Mouse (Mus musculus) thymus, adult 2 months (tissue): Measurements from ENCODE around the gene Hoxd4. TPM values are rescaled to one million over a fixed set of nuclear protein-coding genes. Genes with fewer than 3 reads are reported as not detected.

Source experiments
- DNase-seq: peaks from one replicate; pipeline ENCODE4 v3.0.0; 2021
- H3K27ac ChIP-seq: fragments of 200-500 bp; 2 replicates; pipeline ENCODE4 v1.5.1; 2012; ENCODE audit warnings: low read length, control low read depth; ENCODE audit not compliant: control insufficient read depth, insufficient read depth
- H3K27me3 ChIP-seq: fragments of 200-500 bp; 2 replicates; pipeline ENCODE4 v1.6.1; 2012; ENCODE audit warnings: mild to moderate bottlenecking, low read length, moderate library complexity, mixed read lengths; ENCODE audit not compliant: control insufficient read depth, insufficient read depth
- H3K36me3 ChIP-seq: fragments of 200-500 bp; 2 replicates; pipeline ENCODE4 v1.6.1; 2012; ENCODE audit warnings: mild to moderate bottlenecking, low read length, moderate library complexity; ENCODE audit not compliant: control insufficient read depth, insufficient read depth
- H3K4me1 ChIP-seq: fragments of 200-500 bp; replicated peaks from 2 replicates; pipeline ENCODE4 v1.6.1; 2012; ENCODE audit warnings: low read length; ENCODE audit not compliant: control insufficient read depth, insufficient read depth
- H3K4me3 ChIP-seq: fragments of 200-500 bp; 2 replicates; pipeline ENCODE4 v1.5.1; 2012; ENCODE audit warnings: mild to moderate bottlenecking, low read length, control low read depth, moderate library complexity; ENCODE audit not compliant: control insufficient read depth, insufficient read depth
- CTCF ChIP-seq: fragments of 200-500 bp; IDR thresholded peaks from 2 replicates; pipeline ENCODE4 v1.5.1; 2012; ENCODE audit warnings: mild to moderate bottlenecking, control low read depth, low read length, moderate library complexity, borderline replicate concordance; ENCODE audit not compliant: control insufficient read depth, poor library complexity, insufficient read depth; ENCODE audit errors: extremely low read depth
- POLR2A ChIP-seq: fragments of 200-500 bp; IDR thresholded peaks from 2 replicates; pipeline ENCODE4 v1.6.1; 2012; ENCODE audit warnings: mild to moderate bottlenecking, low read length, control low read depth, moderate library complexity; ENCODE audit not compliant: control insufficient read depth, poor library complexity, insufficient read depth; ENCODE audit errors: extremely low read depth
- WGBS: fragments of 180-500 bp; shearing (Covaris S2); methylation state at CpG from one replicate; pipeline ENCODE4 v1.1.7; 2018; 5-methylcytosine and 5-hydroxymethylcytosine counted together
- polyA plus RNA-seq: library from polyadenylated mRNA; depleted of rRNA; stranded (reverse); fragments of >200 nt; gene quantifications from 2 replicates; pipeline ENCODE4 v1.2.3, GENCODE M21; 2012

Gene Hoxd4
- polyA plus RNA-seq, 1 experiment: 2.3 TPM

GRCm38 (mm10) chr2:74693432-74693827 lies 18.3 kb upstream of the Hoxd4 start:
- no peak for DNase-seq
- Histone ChIP-seq H3K27ac (no peak overlapping the region), H3K27me3 (peaks cover 36% of the 10 kb centered on the region), H3K36me3 (no peaks in the 10 kb centered on the region), H3K4me1 (no peaks in the 10 kb centered on the region; the same call in 1 of the 2 replicates), H3K4me3 (no peak overlapping the region)
- TF ChIP-seq POLR2A: no peak
- no peak for TF ChIP-seq CTCF
- 19% methylated on average over 4 of the region's 4 CpGs for WGBS

- Histone ChIP-seq H3K27ac (no peak overlapping the region), H3K27me3 (peaks cover 35% of the 10 kb centered on the region), H3K4me1 (no peaks in the 10 kb centered on the region; the same call in 1 of the 2 replicates), H3K4me3 (no peak overlapping the region), H3K36me3 (no peaks in the 10 kb centered on the region)
- TF ChIP-seq CTCF (no peak), POLR2A (no peak)
- 10% methylated on average over 16 of the region's 16 CpGs for WGBS
- DNase-seq: no peak
These were observed 17.7 kb upstream of the Hoxd4 start for GRCm38 (mm10) chr2:74694066-74694465.

GRCm38 (mm10) chr2:74695383-74695782 lies 16.3 kb upstream of the Hoxd4 start:
- Histone ChIP-seq H3K36me3 (no peaks in the 10 kb centered on the region), H3K4me3 (no peak overlapping the region), H3K27ac (no peak overlapping the region), H3K27me3 (peaks cover 38% of the 10 kb centered on the region), H3K4me1 (no peaks in the 10 kb centered on the region; the same call in 1 of the 2 replicates)
- DNase-seq: no peak
- TF ChIP-seq CTCF: no peak
- no peak for TF ChIP-seq POLR2A
- WGBS: 28% methylated on average over 1 of the region's 1 CpGs

- TF ChIP-seq POLR2A (no peak), CTCF (no peak)
- H3K4me1 ChIP-seq: no peaks in the 10 kb centered on the region; the same call in 1 of the 2 replicates
- 27% methylated on average over 7 of the region's 7 CpGs for WGBS
- no peak for DNase-seq
- H3K27ac ChIP-seq: no peak overlapping the region
- H3K36me3 ChIP-seq: no peaks in the 10 kb centered on the region
- H3K27me3 ChIP-seq: peaks cover 40% of the 10 kb centered on the region
- no peak overlapping the region for H3K4me3 ChIP-seq
These were observed 15.8 kb upstream of the Hoxd4 start for GRCm38 (mm10) chr2:74695813-74696430.

- WGBS: 19% methylated on average over 34 of the region's 34 CpGs
- Histone ChIP-seq H3K4me1 (no peaks in the 10 kb centered on the region; the same call in 1 of the 2 replicates), H3K36me3 (no peaks in the 10 kb centered on the region), H3K27me3 (peaks cover 38% of the 10 kb centered on the region), H3K27ac (no peak overlapping the region), H3K4me3 (no peak overlapping the region)
- no peak for DNase-seq
- TF ChIP-seq POLR2A: no peak
- no peak for TF ChIP-seq CTCF
These were observed 15.0 kb upstream of the Hoxd4 start for GRCm38 (mm10) chr2:74696442-74697335.

- Histone ChIP-seq H3K36me3 (no peaks in the 10 kb centered on the region), H3K27ac (no peak within 1 kb of the TSS), H3K4me3 (no peak within 1 kb of the TSS), H3K27me3 (peaks cover 28% of the 10 kb centered on the region), H3K4me1 (no peaks in the 10 kb centered on the region; the same call in 1 of the 2 replicates)
- 3% methylated on average over 43 of the region's 43 CpGs for WGBS
- TF ChIP-seq CTCF (no peak), POLR2A (no peak)
- no peak for DNase-seq
These were observed 14.1 kb upstream of the Hoxd4 start, which contains the start of gene Hoxd9 for GRCm38 (mm10) chr2:74697567-74698121. Gene Hoxd9, plus strand, starts transcription at chr2:74697727.
